Mouse (Mus musculus) midbrain, embryonic 15.5 days (tissue): ENCODE results near the gene Iqschfp. TPM values are rescaled to one million over a fixed set of nuclear protein-coding genes. Genes with fewer than 3 reads are reported as not detected.
A peak's percentile ranks its signal among the peaks of the same experiment; 100 is the strongest.

Experiments used
- ATAC-seq: fragments of 200-750 bp; cut with Nextera tagmentation; replicated peaks from 2 replicates; pipeline ENCODE4 v1.8.0; 2017; ENCODE audit warnings: moderate TSS enrichment
- H3K27ac ChIP-seq: fragments of 300-500 bp; sonication (generic); 2 replicates; pipeline ENCODE4 v1.5.1; 2015; ENCODE audit warnings: mild to moderate bottlenecking, inconsistent platforms
- H3K27me3 ChIP-seq: fragments of 300-500 bp; sonication (generic); replicated peaks from 2 replicates; pipeline ENCODE4 v1.6.1; 2015; ENCODE audit warnings: inconsistent platforms
- H3K36me3 ChIP-seq: fragments of 300-500 bp; sonication (generic); replicated peaks from 2 replicates; pipeline ENCODE4 v1.6.1; 2015; ENCODE audit warnings: inconsistent platforms
- H3K4me1 ChIP-seq: fragments of 300-500 bp; sonication (generic); 2 replicates; pipeline ENCODE4 v1.6.1; 2015; ENCODE audit warnings: inconsistent platforms
- H3K4me2 ChIP-seq: fragments of 300-500 bp; sonication (generic); 2 replicates; pipeline ENCODE4 v1.6.1; 2015; ENCODE audit warnings: inconsistent platforms, mild to moderate bottlenecking, moderate library complexity
- H3K4me3 ChIP-seq: fragments of 300-500 bp; sonication (generic); 2 replicates; pipeline ENCODE4 v1.5.1; 2015; ENCODE audit warnings: mild to moderate bottlenecking, inconsistent platforms
- H3K9ac ChIP-seq: fragments of 300-500 bp; sonication (generic); 2 replicates; pipeline ENCODE4 v1.6.1; 2015; ENCODE audit warnings: mild to moderate bottlenecking, inconsistent platforms
- H3K9me3 ChIP-seq: fragments of 300-500 bp; sonication (generic); 2 replicates; pipeline ENCODE4 v1.6.1; 2016; ENCODE audit warnings: inconsistent platforms
- WGBS: fragments of 180-500 bp; shearing (Covaris S2); methylation state at CpG from one replicate; pipeline ENCODE4 v1.1.7; 2015; ENCODE audit warnings: mixed read lengths; 5-methylcytosine and 5-hydroxymethylcytosine counted together
- polyA plus RNA-seq: library from polyadenylated mRNA; unstranded; fragments of >200 nt; fragmentation: Nextera tagmentation; extraction: Ambion mirVana; gene quantifications from 2 replicates; pipeline ENCODE4 v1.2.1, GENCODE M21; 2015

The Iqschfp gene
- polyA plus RNA-seq, 1 experiment from 2014 or later = 6.4 TPM

DNA sequence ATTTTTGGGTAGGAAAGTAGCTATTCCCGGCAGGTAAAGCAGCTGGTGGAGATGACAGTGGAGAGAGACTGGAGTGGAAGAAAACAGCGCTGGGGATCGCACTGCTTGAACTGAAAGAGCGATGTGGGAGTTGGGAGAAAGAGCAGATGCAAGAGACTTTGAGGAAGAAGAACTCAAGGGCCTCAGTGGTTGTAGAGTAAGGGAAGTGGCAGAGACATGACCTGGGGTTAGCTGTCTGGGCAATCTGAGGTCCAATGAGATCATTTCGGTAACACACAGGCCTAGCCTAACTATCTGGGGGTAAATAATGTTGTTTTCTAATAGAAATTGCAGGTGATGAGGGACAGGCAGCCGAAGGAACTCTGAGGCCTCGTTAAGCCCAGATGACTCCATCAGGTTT, 774.3 kb downstream of the Iqschfp start:
- Histone ChIP-seq H3K4me2 (no peak overlapping the region), H3K27ac (no peak overlapping the region)

DNA sequence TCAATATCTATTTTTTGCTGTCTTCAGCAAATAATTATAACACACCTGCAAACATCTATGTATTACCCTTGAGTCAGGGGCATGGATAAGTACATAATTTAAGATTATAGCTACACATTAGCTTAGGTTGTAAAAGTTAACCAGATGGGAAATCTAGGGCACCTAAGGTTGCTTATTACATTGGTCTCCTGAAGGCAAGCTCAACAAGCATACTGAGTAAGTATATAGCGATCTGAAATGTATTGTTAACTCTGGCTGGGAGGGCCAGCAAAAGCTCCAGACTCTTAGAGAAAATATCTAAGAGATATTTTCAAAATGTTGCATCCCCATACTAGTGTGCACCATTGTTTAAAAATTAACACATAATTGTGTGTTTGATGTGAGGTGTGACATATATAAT, 775.8 kb downstream of the Iqschfp start:
- Histone ChIP-seq H3K27ac (no peak overlapping the region), H3K9me3 (no peaks in the 10 kb centered on the region), H3K4me1 (no peaks in the 10 kb centered on the region; the same call in 1 of the 2 replicates), H3K4me2 (no peak overlapping the region), H3K4me3 (no peak overlapping the region), H3K36me3 (no peaks in the 10 kb centered on the region), H3K27me3 (no peaks in the 10 kb centered on the region), H3K9ac (no peak overlapping the region)
- no peak for ATAC-seq
- WGBS = 98% methylated on average over 1 of the region's 1 CpGs

More for the DNA sequence above, 774.3 kb downstream of the Iqschfp start:
- no peaks in the 10 kb centered on the region for H3K9me3 ChIP-seq
- no peak for ATAC-seq
- H3K4me1 ChIP-seq = no peaks in the 10 kb centered on the region; the same call in 1 of the 2 replicates
- H3K27me3 ChIP-seq = no peaks in the 10 kb centered on the region
- no peak overlapping the region for H3K4me3 ChIP-seq
- H3K36me3 ChIP-seq = no peaks in the 10 kb centered on the region
- 96% methylated on average over 7 of the region's 7 CpGs for WGBS
- no peak overlapping the region for H3K9ac ChIP-seq

DNA sequence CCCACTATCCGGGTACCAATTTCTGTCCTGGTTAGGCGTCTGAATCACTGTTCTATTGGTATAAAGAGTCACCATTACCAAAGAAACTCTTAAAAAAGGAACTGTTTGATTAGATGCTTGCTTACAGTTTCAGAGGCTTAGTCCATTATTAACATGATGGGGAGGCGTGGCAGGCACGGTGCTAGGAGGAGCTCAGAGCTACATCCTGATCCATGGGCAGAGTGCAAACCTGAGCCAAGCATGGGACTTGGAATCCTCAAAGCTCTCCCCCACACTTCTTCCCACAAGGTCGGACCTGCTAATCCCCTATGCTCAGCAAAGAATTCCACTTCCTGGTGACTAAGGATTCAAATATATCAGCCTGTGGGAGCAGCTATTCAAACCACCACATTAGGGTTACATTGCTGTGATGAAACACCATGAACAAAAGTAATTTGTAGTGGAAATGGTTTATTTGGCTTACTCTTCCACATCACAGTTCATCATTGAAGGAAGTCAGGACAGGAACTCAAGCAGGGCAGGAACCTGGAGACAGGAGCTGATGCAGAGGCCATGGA, 777.5 kb downstream of the Iqschfp start:
- no peak for ATAC-seq
- WGBS = 80% methylated on average over 5 of the region's 5 CpGs
- H3K27me3 ChIP-seq = no peaks in the 10 kb centered on the region
- H3K4me2 ChIP-seq = no peak overlapping the region
- H3K27ac ChIP-seq = no peak overlapping the region
- no peak overlapping the region for H3K9ac ChIP-seq
- H3K9me3 ChIP-seq = no peaks in the 10 kb centered on the region
- H3K4me3 ChIP-seq = no peak overlapping the region
- no peaks in the 10 kb centered on the region for H3K36me3 ChIP-seq
- no peaks in the 10 kb centered on the region for H3K4me1 ChIP-seq

DNA sequence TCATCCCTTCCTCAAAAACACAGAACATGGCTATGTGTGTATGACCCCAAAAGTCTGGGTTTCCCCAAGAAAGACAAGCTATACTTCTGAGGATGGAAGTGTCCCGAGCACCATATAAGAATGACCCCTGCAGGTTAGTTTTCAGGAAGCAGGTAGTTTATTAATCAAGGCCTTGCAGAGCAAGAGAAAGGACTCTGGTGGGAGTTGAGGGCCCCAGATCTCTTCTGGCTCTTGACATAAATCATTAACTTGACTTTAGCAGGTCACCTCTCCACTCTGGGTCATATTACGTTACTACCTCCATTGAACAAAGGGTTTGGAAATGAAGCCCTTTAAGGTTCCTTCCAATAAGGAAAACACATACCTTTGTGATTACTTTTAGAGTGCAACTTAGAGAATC, 782.7 kb downstream of the Iqschfp start:
- WGBS = 89% methylated on average over 2 of the region's 2 CpGs
- no peak overlapping the region for H3K4me3 ChIP-seq
- no peaks in the 10 kb centered on the region for H3K9me3 ChIP-seq
- H3K27me3 ChIP-seq = no peaks in the 10 kb centered on the region
- 0 out of 2 replicates have a peak overlapping the region, but pooled peaks have one; percentile 20 for H3K27ac ChIP-seq
- no peak for ATAC-seq
- no peaks in the 10 kb centered on the region for H3K4me1 ChIP-seq
- H3K9ac ChIP-seq = no peak overlapping the region
- H3K36me3 ChIP-seq = no peaks in the 10 kb centered on the region
- H3K4me2 ChIP-seq = no peak overlapping the region

DNA sequence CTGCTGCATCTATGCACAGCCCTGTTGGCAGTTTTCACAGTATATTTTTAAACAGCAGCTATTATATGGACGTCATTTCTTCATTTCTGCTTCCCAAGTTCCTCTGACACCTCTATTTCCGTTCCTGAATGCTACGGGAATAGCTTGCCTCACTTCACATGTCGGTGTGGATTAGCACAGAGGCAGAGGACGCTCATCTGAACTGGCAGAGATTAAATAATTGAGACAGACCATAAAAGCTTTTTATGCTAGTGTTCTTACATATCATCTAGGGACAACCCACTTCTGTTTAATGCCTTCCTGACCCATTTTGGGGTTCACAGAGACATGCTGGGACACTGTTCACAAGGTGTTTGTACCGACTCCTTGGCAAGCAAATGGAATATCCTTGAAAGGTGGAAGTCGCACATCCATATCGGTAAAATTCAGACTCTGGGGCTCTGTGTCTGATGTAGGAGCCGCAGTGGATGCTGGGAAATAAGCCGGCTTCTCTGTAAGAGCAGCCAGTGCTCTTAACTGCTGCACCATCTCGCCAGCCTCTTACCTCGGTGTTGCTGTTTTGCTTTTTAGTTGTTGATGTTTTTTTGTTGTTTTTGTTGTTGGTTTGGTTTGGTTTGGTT, 783.3 kb downstream of the Iqschfp start:
- Histone ChIP-seq H3K4me1 (no peaks in the 10 kb centered on the region), H3K9ac (no peak overlapping the region), H3K9me3 (no peaks in the 10 kb centered on the region), H3K4me3 (no peak overlapping the region), H3K36me3 (no peaks in the 10 kb centered on the region), H3K27me3 (no peaks in the 10 kb centered on the region), H3K27ac (peak overlapping the region; percentile 20; the same call in 1 of the 2 replicates), H3K4me2 (no peak overlapping the region)
- WGBS = 63% methylated on average over 12 of the region's 12 CpGs
- ATAC-seq = no peak

Other genes starting within 250 kb of the Iqschfp start
- 1.00 and 1.5 TPM in 2 replicates for gene Iqcj, start within 50 bp of the Iqschfp start, polyA plus RNA-seq
- gene Schip1, start 172.6 kb downstream of the Iqschfp start, polyA plus RNA-seq = 129 and 137 TPM in 2 replicates